Mouse (Mus musculus): ENCODE data around the gene Olfr697. TPM values are rescaled to one million over a fixed set of nuclear protein-coding genes. Genes with fewer than 3 reads are reported as not detected.
"Not testable (repeated sequence)": the region's sequence is repeated elsewhere in the genome, so short reads cannot be mapped to it uniquely, and the experiment has no call there.

Gene Olfr697
- not detected in 2 replicates for polyA plus RNA-seq (2015; fragmentation: Nextera tagmentation; extraction: Ambion mirVana)

- WGBS: 70% methylated on average over 1 of the region's 1 CpGs
- Histone ChIP-seq H3K4me3 (replicated peaks) (no peak within 1 kb of the TSS), H3K4me1 (no peaks in the 10 kb centered on the region), H3K27ac (no peak within 1 kb of the TSS), H3K9ac (no peak within 1 kb of the TSS), H3K4me2 (no peak within 1 kb of the TSS), H3K36me3 (no peaks in the 10 kb centered on the region), H3K27me3 (replicated peaks) (no peaks in the 10 kb centered on the region), H3K9me3 (no peaks in the 10 kb centered on the region)
- no peak for ATAC-seq (ENCODE audit: insufficient read depth, low FRiP score, low read depth)
Observed at GRCm38 (mm10) chr7:106742343-106742742, at the start of gene Olfr697. Olfr697 (minus strand) TSS chr7:106742443.

GRCm38 (mm10) chr7:106788330-106788729 lies 46.1 kb upstream of the Olfr697 start:
- no peak overlapping the region for H3K4me2 ChIP-seq
- H3K4me1 ChIP-seq: no peaks in the 10 kb centered on the region
- no peak overlapping the region for H3K4me3 ChIP-seq (replicated peaks)
- ATAC-seq (ENCODE audit: insufficient read depth, low FRiP score, low read depth): no peak
- no peak overlapping the region for H3K9ac ChIP-seq
- no peaks in the 10 kb centered on the region for H3K27me3 ChIP-seq (replicated peaks)
- no peak overlapping the region for H3K27ac ChIP-seq
- no peaks in the 10 kb centered on the region for H3K9me3 ChIP-seq
- no peaks in the 10 kb centered on the region for H3K36me3 ChIP-seq

DNA sequence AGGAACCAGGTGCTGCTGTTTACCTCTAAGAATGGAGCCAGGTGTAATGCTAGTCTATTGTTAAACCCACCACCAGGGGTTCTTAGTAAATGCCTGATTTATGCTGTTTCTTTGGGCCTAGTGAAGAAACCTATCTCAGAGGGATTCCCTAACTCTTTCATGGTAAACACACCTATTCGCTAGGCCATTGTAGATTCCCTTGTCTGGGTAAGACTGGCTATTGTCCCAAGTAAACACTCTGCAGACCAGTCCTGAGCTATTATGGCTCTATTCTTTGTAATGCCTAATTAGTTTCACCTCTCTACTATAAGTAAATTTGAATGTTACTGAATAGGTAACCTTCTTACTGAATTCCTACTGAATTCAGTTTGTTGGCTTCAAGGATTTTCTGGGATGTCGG lies 18.8 kb upstream of the Olfr697 start:
- not testable (repeated sequence) for H3K9me3 ChIP-seq; H3K4me1 ChIP-seq; ATAC-seq (ENCODE audit: insufficient read depth, low FRiP score, low read depth)

GRCm38 (mm10) chr7:106758800-106759199 lies 16.6 kb upstream of the Olfr697 start:
- WGBS: 76% methylated on average over 2 of the region's 2 CpGs
- Histone ChIP-seq H3K4me1 (no peaks in the 10 kb centered on the region), H3K9me3 (no peaks in the 10 kb centered on the region), H3K9ac (no peak overlapping the region), H3K27me3 (replicated peaks) (no peaks in the 10 kb centered on the region), H3K4me3 (replicated peaks) (no peak overlapping the region), H3K4me2 (no peak overlapping the region), H3K36me3 (no peaks in the 10 kb centered on the region), H3K27ac (no peak overlapping the region)
- no peak for ATAC-seq (ENCODE audit: insufficient read depth, low FRiP score, low read depth)

More for the DNA sequence above, 18.8 kb upstream of the Olfr697 start:
- H3K36me3 ChIP-seq; H3K27me3 ChIP-seq (replicated peaks); H3K9ac ChIP-seq; H3K4me3 ChIP-seq (replicated peaks); H3K27ac ChIP-seq; H3K4me2 ChIP-seq: not testable (repeated sequence)
- WGBS: 88% methylated on average over 2 of the region's 2 CpGs

GRCm38 (mm10) chr7:106755297-106755696 lies 13.1 kb upstream of the Olfr697 start, which contains the start of gene Olfr698:
Olfr698 (minus strand) TSS chr7:106755397.
- Histone ChIP-seq H3K4me2 (no peak within 1 kb of the TSS), H3K36me3 (no peaks in the 10 kb centered on the region), H3K9me3 (no peaks in the 10 kb centered on the region), H3K27me3 (replicated peaks) (no peaks in the 10 kb centered on the region), H3K9ac (no peak within 1 kb of the TSS), H3K4me1 (no peaks in the 10 kb centered on the region), H3K4me3 (replicated peaks) (no peak within 1 kb of the TSS), H3K27ac (no peak within 1 kb of the TSS)
- ATAC-seq (ENCODE audit: insufficient read depth, low FRiP score, low read depth): no peak

GRCm38 (mm10) chr7:106745811-106746210 lies 3.6 kb upstream of the Olfr697 start:
- Histone ChIP-seq H3K36me3 (no peaks in the 10 kb centered on the region), H3K4me3 (replicated peaks) (no peak overlapping the region), H3K27me3 (replicated peaks) (no peaks in the 10 kb centered on the region), H3K4me2 (no peak overlapping the region), H3K9ac (no peak overlapping the region), H3K9me3 (no peaks in the 10 kb centered on the region), H3K27ac (no peak overlapping the region), H3K4me1 (no peaks in the 10 kb centered on the region)
- no peak for ATAC-seq (ENCODE audit: insufficient read depth, low FRiP score, low read depth)
- 89% methylated on average over 5 of the region's 5 CpGs for WGBS

DNA sequence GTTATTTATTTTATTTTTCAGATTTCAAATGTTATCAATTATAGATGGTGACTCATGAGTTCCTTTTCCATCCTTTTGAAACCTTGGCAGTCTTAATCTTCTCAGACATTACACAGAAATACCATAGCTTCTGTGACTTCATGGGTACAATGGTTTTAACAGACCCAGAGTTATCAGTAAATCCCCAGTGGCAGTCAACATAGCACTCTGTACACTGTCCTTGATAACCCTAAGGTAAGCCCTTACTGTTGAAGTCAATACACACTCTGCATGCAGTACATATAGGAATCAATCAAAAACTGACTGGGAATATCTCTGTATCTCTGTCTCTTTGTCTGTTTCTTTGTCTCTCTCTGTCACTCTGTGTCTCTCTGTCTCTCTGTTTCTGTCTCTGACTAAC lies 5.2 kb downstream of the Olfr697 start:
- Histone ChIP-seq H3K4me1 (no peaks in the 10 kb centered on the region), H3K9ac (no peak overlapping the region), H3K4me3 (replicated peaks) (no peak overlapping the region), H3K9me3 (no peaks in the 10 kb centered on the region), H3K27me3 (replicated peaks) (no peaks in the 10 kb centered on the region), H3K27ac (no peak overlapping the region), H3K36me3 (no peaks in the 10 kb centered on the region), H3K4me2 (no peak overlapping the region)
- no peak for ATAC-seq (ENCODE audit: insufficient read depth, low FRiP score, low read depth)

- H3K27me3 ChIP-seq (replicated peaks): no peaks in the 10 kb centered on the region
- H3K4me2 ChIP-seq: no peak overlapping the region
- no peak overlapping the region for H3K27ac ChIP-seq
- H3K9me3 ChIP-seq: no peaks in the 10 kb centered on the region
- no peak overlapping the region for H3K4me3 ChIP-seq (replicated peaks)
- 46% methylated on average over 2 of the region's 2 CpGs for WGBS
- H3K36me3 ChIP-seq: no peaks in the 10 kb centered on the region
- no peak overlapping the region for H3K9ac ChIP-seq
- no peaks in the 10 kb centered on the region for H3K4me1 ChIP-seq
- no peak for ATAC-seq (ENCODE audit: insufficient read depth, low FRiP score, low read depth)
Observed at GRCm38 (mm10) chr7:106733717-106734116, 8.5 kb downstream of the Olfr697 start.

GRCm38 (mm10) chr7:106725654-106726053 lies 16.6 kb downstream of the Olfr697 start:
- WGBS: 81% methylated on average over 2 of the region's 2 CpGs
- H3K36me3 ChIP-seq; H3K4me2 ChIP-seq; H3K9me3 ChIP-seq; ATAC-seq (ENCODE audit: insufficient read depth, low FRiP score, low read depth); H3K9ac ChIP-seq; H3K27me3 ChIP-seq (replicated peaks); H3K4me3 ChIP-seq (replicated peaks); H3K27ac ChIP-seq; H3K4me1 ChIP-seq: not testable (repeated sequence)

DNA sequence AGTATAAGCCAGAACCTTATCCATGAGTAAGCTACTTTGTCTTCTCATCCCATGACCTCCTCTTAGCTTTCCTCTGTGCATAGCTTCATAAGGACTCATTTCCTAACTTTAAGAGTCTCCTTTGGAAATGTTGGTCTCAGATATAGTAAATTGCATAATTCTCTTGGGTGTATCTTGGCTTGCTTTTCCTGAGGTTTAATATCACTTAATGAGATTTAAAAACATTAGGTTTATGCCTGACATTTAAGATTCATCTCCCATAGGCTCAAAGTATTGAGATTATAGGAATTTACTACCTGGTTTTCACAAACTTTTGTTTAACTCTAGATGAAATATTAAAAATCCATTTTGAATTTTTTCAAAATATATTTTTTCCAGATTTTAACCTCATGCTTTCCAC lies 25.9 kb downstream of the Olfr697 start, which contains the start of gene Olfr695:
Gene Olfr695, minus strand, starts transcription at position 101 of the 400 bp plus-strand sequence.
- Histone ChIP-seq H3K4me1 (no peaks in the 10 kb centered on the region), H3K4me2 (no peak within 1 kb of the TSS), H3K27me3 (replicated peaks) (no peaks in the 10 kb centered on the region), H3K36me3 (no peaks in the 10 kb centered on the region), H3K9ac (no peak within 1 kb of the TSS), H3K27ac (no peak within 1 kb of the TSS), H3K9me3 (no peaks in the 10 kb centered on the region), H3K4me3 (replicated peaks) (no peak within 1 kb of the TSS)
- ATAC-seq (ENCODE audit: insufficient read depth, low FRiP score, low read depth): no peak

- no peak for ATAC-seq (ENCODE audit: insufficient read depth, low FRiP score, low read depth)
- Histone ChIP-seq H3K4me1 (no peaks in the 10 kb centered on the region), H3K27me3 (replicated peaks) (no peaks in the 10 kb centered on the region), H3K9me3 (no peaks in the 10 kb centered on the region), H3K4me2 (no peak overlapping the region), H3K27ac (no peak overlapping the region), H3K36me3 (no peaks in the 10 kb centered on the region), H3K4me3 (replicated peaks) (no peak overlapping the region), H3K9ac (no peak overlapping the region)
- 83% methylated on average over 6 of the region's 6 CpGs for WGBS
Observed at GRCm38 (mm10) chr7:106711463-106711862, 30.8 kb downstream of the Olfr697 start.

DNA sequence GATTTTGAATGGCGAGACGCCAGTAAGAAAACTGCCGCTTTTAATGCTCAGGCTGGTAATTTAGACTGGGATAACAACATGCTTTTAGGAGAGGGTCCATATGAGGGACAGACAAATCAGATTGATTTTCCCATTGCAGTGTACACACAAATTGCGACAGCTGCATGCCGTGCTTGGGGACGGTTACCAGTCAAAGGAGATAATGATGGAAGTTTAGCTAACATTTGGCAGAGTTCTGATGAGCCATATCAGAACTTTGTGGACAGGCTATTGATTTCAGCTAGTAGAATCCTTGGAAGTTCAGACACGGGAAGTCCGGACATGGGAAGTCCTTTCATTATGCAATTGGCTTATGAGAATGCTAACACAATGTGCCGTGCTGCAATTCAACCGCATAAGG lies 34.5 kb downstream of the Olfr697 start:
- H3K27ac ChIP-seq; H3K4me2 ChIP-seq; H3K9me3 ChIP-seq; H3K36me3 ChIP-seq; H3K27me3 ChIP-seq (replicated peaks); H3K4me3 ChIP-seq (replicated peaks); H3K4me1 ChIP-seq; H3K9ac ChIP-seq; ATAC-seq (ENCODE audit: insufficient read depth, low FRiP score, low read depth): not testable (repeated sequence)
- WGBS: 86% methylated on average over 10 of the region's 10 CpGs

DNA sequence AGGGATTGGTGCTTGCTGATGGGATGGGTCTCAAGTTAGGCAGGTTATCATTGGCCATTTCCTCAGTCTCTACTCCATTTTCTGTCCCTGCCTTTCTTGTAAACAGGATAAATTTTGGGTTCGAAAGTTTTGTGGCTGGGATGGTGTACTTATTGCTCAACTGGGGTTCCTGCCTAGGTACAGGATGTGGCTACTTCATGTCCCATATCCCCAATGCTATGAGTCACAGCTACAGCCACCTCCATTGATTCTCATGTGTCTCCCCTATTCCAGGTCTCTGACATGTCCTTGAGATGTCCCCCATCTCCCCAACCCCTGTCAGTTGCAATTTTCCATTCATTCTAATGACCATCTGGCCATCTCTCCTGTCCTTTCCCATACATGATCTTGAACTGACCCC lies 45.4 kb downstream of the Olfr697 start:
- no peaks in the 10 kb centered on the region for H3K27me3 ChIP-seq (replicated peaks)
- 77% methylated on average over 1 of the region's 1 CpGs for WGBS
- no peak overlapping the region for H3K4me3 ChIP-seq (replicated peaks)
- ATAC-seq (ENCODE audit: insufficient read depth, low FRiP score, low read depth): no peak
- no peaks in the 10 kb centered on the region for H3K36me3 ChIP-seq
- H3K9me3 ChIP-seq: no peaks in the 10 kb centered on the region
- no peaks in the 10 kb centered on the region for H3K4me1 ChIP-seq
- no peak overlapping the region for H3K9ac ChIP-seq
- no peak overlapping the region for H3K27ac ChIP-seq
- H3K4me2 ChIP-seq: no peak overlapping the region
